Mouse (Mus musculus) cortical plate, adult 2 months (tissue): ENCODE results near the gene Pank2.

Source experiments
- CTCF ChIP-seq: fragments of 200-500 bp; IDR thresholded peaks from 2 replicates; pipeline ENCODE4 v1.5.1; 2011; ENCODE audit warnings: mild to moderate bottlenecking, control low read depth, low read length; ENCODE audit not compliant: insufficient read depth; ENCODE audit errors: extremely low read depth
- POLR2A ChIP-seq: fragments of 200-500 bp; IDR thresholded peaks from 2 replicates; pipeline ENCODE4 v1.6.1; 2011; ENCODE audit warnings: mild to moderate bottlenecking, low read length, control low read depth; ENCODE audit not compliant: insufficient read depth; ENCODE audit errors: extremely low read depth

- TF ChIP-seq POLR2A (no peak), CTCF (no peak)
Observed at GRCm38 (mm10) chr2:131262680-131263670, 680 bp downstream of the Pank2 start.
